Mouse (Mus musculus) thymus, postnatal 4 days (tissue): ENCODE results near the gene Tgds.
"Not testable (repeated sequence)": the region's sequence is repeated elsewhere in the genome, so short reads cannot be mapped to it uniquely, and the experiment has no call there.

Source experiments
- DNase-seq: peaks from one replicate; pipeline ENCODE4 v3.0.0; 2021

The Tgds gene

GRCm38 (mm10) chr14:118132642-118132977 is at the start of gene Tgds:
Tgds (minus strand) TSS chr14:118132755.
- DNase-seq, result peak; percentile 99

- DNase-seq, result no peak
Observed at GRCm38 (mm10) chr14:118180711-118181177, 48.2 kb upstream of the Tgds start.

GRCm38 (mm10) chr14:118180117-118180557 is 47.6 kb upstream of the Tgds start:
- DNase-seq, result peak; percentile 80

GRCm38 (mm10) chr14:118179701-118180100 is 47.1 kb upstream of the Tgds start:
- DNase-seq, result no peak

DNA sequence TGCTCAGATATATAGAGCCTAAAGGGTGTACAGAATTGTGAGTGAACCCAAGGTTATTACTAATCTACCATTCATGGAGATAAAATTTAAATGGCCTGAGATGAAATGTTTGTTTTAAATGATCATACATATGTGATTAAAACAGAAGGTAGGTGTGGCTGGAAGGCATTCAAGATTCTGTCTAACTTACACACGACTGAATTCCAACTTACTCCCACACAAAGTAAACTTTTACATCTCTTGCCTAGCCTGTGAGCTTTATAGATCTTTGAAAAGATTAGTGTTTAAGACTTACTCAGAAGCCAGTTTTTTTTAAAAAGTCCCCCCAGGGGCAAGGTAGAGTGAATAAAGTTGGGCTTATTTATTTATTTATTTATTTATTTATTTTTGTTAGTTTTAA is 46.7 kb upstream of the Tgds start:
- no peak for DNase-seq

DNA sequence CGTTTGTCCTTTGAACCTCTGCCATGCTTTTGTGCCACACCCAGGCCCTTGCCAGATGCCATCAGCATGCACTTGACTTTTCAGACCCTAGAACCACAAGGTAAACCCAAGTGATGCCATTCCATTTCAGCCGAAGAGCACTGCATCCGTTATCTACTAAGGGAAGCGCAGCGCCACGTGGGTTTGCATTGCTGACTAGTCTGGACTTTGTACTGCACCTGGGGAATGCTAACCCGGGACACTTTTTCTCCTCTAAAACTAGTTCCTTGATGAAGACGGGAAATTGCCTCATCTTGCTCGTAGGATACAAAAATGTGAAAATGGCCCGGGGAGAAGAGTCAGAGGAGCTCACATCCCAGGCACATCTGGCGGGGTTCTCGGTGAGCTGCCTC is 43.1 kb upstream of the Tgds start:
- no peak for DNase-seq

DNA sequence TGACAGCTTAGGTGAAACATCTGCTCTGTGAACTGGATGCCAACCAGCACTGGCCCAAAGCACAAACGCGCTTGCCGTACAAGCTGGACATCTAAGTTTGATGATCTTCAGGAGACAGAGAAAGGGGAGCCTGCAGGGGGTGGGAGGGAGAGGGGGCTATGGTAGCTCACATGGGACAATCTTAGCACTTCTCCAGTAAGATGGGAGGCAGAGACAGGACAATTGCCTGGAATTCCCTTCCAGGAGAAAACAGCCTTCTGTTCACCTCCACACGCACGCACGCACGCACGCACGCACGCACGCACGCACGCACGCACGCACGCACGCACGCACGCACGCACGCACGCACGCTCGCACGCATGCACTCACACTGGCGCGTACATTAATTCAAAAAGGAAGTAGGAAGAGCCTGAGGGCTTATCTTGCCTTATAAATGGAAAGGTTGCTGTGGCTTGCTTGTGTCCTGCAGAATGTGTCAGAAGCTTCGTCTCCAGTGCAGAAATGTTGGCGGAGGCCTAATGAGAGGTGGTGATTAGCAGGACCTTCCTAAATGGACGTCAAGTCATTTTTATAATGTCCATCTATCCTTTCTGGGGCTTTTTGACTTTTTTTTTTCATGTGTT is 42.6 kb upstream of the Tgds start:
- no peak for DNase-seq

GRCm38 (mm10) chr14:118173590-118174203 is 41.1 kb upstream of the Tgds start:
- DNase-seq, result peak; percentile 26

DNA sequence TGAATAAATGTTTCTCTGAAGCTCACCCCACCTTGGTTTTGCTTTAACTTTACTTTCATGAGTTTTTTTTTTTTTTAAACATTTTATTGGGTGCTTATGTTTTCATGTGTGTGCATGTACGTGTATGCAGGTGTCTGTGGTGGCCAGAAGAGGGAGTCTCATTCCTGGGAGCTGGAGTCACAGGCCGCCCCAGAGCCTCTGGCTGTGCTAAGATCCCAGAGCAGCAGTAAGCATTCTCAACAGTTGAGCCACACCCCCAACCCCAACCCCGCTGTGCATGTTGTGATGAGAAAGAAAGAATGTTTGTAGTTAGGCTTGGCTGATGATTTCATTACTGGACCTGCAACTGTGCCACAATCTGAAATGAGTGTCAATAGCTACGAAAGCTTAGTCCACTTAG is 36.2 kb upstream of the Tgds start:
- DNase-seq, result no peak

DNA sequence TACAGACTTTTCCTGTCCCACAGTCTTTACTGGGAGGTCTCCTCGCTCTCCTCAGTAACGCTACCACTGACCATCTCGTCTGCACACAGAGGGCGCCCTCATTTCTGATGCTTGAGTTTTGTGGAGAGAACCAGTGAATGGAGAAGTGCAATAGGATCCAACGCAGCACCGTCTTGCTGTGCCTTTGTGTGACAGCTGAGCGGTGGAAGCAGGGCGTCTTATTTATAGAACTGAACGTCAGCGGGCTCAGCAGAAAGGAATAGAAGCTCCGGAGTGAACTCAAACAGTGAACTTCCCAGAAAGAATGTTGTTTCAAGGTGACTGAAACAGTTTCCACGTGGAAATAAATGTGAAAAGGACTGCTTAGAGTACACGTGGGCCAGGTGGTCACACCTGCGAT is 30.1 kb upstream of the Tgds start:
- no peak for DNase-seq

GRCm38 (mm10) chr14:118161751-118162150 is 29.2 kb upstream of the Tgds start:
- no peak for DNase-seq

DNA sequence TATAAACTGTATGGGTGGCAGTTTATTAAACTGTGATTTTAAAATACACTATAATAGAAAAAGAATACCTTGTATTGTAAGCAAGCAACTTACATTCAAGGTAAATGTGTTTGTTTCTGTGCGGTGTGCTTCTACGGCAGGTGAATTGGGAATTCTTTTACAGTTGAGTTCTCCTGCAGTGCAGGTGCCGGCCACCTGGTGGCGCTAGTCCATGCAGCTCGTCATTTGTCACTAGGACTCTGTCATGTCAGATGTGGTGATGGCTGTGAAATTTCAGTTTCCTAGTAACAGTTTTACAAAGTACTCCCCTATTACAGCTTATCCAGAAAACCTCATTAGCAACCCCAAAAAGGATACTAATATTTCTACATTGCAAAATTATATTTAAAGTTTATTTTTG is 24.6 kb upstream of the Tgds start:
- peak; percentile 84 for DNase-seq

DNA sequence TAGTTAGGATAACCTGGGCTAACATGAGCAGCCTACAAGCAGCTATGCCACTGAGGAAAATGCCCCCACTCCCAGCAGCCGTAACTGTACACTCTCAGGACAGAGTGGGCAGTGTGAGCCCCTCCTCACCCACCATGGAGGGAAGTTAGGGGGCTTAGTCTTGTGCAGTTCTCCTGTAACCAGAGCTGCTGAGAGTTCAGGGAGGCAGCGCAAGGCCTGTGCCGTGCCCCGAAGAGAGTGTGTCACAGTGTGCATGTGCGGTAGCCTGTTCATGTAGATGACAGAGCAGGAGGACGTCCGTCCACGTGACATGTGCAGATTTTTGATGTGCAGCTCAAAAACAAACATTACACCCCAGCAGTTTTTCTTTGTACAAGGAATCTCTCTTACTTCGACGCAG is 24.2 kb upstream of the Tgds start:
- DNase-seq, result no peak

GRCm38 (mm10) chr14:118156056-118156455 is 23.5 kb upstream of the Tgds start:
- DNase-seq, result not testable (repeated sequence)

- DNase-seq, result no peak
Observed at GRCm38 (mm10) chr14:118152294-118152651, 19.7 kb upstream of the Tgds start.

DNA sequence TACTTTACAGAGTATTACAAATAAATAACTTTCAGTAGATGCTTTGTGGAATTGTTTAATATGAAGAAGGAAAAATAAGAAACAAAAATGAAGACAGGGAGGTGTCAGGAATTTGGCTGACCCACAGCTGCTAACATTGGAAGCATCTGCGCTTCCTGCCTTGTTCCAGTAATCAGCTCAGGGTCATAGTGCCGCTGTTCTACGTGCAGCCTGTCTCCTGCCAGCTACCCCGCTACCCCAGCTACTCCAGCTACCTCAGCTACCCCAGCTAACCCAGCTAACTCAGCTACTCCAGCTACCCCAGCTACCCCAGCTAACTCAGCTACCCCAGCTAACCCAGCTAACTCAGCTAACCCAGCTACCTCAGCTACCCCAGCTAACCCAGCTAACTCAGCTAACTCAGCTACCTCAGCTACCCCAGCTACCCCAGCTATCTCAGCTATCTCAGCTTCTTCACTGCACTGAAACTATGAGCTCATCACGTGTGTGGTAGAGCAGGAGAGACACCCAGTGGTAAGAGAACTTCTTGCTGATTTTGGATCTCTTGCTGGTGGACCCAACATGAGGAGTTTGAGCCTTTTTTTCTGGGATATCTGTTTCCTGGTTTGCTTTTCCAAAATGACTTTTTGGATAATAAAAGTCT is 19.2 kb upstream of the Tgds start:
- DNase-seq, result no peak

GRCm38 (mm10) chr14:118150656-118151551 is 18.3 kb upstream of the Tgds start:
- no peak for DNase-seq

DNA sequence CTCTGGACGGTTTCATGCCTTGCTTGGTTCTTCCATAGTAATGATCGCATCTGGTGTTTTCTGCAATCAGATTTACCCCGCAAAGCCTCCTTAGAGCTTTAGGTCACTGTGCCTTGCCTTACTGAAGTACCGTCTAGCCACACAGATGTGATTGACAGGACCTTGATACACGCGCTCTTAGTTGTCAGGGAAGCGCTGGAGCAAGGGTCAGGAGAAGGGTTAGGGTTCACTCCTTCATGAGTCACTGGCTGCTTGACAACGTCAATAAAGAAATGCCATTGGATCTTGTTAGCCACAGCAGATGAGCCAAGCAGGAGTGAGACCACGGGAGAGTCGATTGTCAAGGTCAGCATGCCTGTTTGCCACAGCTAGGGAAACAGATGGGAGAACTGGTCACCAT is 16.0 kb upstream of the Tgds start:
- no peak for DNase-seq

DNA sequence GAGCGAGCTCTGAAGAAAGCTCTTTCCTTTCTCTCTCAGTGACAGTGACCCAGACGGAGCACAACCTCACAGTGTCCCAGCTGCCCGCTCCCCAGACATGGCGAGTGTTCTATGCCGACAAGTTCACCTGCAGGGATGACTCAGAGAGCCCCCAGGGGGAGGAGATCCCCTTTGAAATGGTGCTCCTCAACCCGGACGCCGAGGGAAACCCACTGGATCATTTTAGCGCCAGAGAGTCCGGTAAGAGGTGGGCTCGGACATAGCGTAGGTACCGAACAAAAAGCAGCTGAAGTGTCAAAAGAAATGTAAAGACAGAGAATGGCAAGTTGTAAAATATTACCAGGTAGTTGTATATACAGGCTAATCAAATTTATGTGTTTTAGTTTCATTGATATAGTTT is 15.5 kb upstream of the Tgds start:
- DNase-seq, result no peak

DNA sequence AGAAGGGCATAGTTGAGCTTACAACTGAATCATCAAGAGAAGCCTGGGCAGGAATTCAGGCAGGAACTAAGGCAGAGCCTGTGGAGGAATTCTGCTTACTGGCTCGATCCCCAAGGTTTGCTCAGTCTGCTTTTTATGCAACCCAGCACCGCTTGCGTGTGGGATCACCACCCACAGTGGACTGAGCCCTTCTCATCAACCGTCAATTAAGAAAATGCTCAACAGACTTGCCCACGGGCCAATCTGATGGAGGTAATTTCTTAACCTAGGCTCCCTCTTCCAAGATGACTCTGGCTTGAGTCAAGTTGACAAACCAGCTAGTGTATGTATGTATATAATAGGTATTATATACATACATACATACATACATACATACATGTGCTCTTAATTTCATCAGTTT is 9.7 kb upstream of the Tgds start:
- DNase-seq, result no peak

DNA sequence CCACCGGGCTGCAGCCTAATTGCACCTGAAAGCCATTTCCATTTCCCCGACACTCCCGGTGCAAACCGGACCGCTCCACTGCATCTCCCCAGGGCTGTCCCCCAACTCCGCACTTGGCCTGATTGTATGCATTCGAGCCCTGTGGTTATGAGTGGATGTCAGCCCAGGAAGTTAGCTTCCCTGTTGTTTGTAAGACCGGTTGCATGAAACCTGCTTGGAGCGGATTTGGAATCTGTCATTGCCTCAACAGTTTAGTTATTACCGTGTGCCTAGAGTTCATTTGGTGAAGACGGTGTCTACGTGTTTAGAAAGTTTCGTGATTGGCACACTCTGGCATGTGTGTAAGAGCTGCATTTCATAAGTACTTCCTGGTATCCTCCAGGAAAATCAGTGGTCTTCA is 4.9 kb upstream of the Tgds start:
- no peak for DNase-seq

DNA sequence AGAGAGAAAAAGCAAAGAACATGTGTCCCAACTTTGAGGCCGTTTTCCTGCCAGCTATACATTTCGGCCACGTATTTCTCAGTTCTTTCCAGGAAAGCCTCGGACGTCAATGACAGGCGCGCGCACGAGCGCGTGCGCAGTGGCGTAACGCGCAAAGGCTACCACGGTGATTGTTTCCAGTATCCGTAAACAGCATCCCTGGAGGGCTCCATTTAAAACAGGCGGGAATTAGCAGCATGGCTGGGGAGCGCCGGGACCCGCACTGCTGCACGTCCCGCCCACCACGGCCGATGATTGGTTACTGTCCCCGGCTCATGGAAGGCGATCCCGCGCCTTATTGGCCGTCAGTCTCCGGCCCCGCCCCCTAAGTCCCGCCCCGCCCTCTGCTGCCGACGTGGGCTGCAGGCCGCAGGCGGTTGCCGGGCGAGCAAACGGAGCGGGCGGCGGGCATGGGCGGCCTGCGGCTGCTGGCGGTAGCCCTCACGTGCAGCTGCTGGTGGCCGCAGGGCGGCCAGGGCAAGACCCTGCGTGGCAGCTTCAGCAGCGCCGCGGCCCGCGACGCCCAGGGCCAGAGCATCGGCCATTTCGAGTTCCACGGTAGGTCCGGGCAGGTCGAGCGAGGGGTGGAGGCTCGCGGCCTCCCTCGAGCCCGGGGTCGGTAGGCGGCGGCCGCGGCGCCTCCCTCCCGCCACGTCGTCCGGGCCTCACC is 4.3 kb upstream of the Tgds start, which contains the start of gene Gpr180:
Gene Gpr180, plus strand, starts transcription at position 415 of the 709 bp plus-strand sequence.
- DNase-seq, result peak; percentile 98
